Mouse (Mus musculus) layer of hippocampus, adult 9-11 months (tissue): ENCODE results near the gene Myt1.
"Not testable (repeated sequence)": the region's sequence is repeated elsewhere in the genome, so short reads cannot be mapped to it uniquely, and the experiment has no call there.

Source experiments
- DNase-seq: peaks from one replicate; pipeline ENCODE4 v3.0.0; 2022

Gene Myt1

GRCm38 (mm10) chr2:181781421-181781820, 18.3 kb downstream of the Myt1 start:
- DNase-seq, result no peak

DNA sequence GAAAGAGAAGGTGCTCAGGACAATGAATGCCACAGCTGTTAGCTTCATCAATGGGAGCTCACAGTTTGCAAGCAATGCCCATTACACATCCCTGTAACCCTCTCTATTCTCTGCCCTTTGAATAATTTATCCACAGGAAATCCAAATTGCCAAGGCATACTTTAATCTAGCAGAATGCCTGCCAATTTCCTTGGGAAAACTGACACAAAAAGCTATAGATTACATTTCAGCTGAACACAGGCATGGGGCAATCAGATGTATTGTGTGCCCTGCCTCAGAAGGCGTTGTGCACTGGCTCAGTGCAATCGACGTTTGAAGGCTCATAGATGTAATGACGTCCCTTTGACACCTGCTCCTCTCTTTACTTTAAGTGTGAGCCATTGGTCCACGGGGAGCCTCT, 24.7 kb downstream of the Myt1 start:
- DNase-seq, result no peak

- no peak for DNase-seq
Measured at GRCm38 (mm10) chr2:181789396-181789795, 26.3 kb downstream of the Myt1 start.

GRCm38 (mm10) chr2:181793186-181793585, 30.1 kb downstream of the Myt1 start:
- not testable (repeated sequence) for DNase-seq

DNA sequence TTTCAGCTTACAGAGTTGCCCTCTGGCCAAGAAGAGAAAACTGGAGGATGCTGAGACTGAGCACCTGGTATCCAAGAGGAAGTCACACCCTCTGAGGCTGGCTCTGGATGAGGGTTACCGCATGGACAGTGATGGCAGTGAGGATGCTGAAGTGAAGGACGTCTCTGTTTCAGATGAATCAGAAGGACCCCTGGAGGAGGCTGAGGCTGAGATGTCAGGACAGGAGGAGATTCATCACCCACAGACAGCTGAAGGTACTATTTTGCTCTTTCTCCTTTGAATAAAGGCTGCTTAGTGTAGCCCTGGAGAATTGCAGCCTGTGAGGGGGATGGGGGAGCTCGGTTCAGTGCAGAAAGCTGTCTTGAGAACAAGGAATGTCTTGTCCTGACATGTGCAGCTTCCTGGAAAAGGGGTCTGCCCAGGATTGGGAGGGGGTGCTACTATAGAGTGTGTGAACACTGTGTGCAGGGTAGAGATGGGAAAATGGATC, 32.6 kb downstream of the Myt1 start:
- DNase-seq, result peak; percentile 30

DNA sequence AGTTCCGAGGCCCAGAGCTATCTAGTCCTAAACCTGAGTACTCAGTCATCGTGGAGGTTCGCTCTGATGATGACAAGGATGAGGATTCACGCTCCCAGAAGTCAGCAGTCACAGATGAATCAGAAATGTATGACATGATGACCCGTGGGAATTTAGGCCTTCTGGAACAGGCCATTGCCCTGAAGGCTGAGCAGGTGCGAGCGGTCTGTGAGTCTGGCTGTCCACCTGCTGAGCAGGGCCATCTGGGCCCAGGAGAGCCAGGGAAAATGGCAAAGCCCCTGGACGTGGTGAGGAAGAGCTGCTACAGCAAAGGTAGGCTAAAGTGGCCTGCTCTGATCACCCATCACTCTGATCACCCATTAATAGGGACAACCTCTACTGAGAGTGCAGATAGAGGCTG, 34.5 kb downstream of the Myt1 start:
- no peak for DNase-seq

DNA sequence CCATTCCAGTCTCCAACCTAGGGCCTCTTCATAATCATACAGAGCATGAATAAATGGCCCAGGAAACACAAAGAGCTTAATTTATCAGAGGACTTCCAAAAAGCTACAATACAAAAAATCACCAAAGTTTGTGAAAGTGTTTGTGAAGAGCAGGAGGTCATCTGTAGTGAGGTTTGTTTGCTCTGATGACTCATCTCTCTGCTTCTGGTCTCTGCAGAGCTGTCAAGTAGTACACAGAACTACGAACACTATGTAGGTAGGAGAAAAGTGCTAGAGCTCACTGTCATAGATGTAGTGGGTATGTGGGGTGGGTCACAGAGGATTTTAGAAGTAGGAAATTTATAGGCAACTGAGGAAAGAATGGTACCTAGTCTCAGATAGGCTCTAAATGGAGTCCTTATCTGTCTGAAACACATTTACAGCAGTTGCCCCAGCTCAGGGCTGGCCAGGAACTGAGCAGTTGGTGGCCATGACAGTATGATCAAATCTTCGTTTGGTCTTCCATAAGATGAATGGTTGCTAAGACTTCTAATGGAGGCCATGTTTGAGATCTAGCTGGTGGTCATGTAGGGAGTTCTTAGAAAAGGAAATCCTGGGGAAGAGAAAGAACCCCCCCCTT, 66.0 kb downstream of the Myt1 start:
- DNase-seq, result no peak

DNA sequence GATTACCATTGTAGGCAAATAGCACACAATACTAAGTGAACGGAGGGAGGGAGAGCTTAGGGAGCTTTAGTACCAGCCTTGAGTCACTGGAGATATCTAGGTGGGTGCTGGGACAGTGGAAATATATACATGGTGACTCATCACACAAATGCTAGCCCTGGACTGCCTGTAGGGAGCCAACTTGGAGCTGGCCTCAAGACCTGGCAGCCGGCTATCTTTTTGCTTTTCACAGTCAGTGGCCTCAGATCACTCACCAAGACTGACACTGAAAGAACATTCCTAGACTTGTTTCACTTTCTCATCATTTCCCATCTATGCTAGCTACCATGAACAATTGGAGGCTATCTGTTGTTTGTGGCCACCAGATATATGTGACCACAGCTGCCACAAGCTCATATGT, 69.6 kb downstream of the Myt1 start:
- no peak for DNase-seq

DNA sequence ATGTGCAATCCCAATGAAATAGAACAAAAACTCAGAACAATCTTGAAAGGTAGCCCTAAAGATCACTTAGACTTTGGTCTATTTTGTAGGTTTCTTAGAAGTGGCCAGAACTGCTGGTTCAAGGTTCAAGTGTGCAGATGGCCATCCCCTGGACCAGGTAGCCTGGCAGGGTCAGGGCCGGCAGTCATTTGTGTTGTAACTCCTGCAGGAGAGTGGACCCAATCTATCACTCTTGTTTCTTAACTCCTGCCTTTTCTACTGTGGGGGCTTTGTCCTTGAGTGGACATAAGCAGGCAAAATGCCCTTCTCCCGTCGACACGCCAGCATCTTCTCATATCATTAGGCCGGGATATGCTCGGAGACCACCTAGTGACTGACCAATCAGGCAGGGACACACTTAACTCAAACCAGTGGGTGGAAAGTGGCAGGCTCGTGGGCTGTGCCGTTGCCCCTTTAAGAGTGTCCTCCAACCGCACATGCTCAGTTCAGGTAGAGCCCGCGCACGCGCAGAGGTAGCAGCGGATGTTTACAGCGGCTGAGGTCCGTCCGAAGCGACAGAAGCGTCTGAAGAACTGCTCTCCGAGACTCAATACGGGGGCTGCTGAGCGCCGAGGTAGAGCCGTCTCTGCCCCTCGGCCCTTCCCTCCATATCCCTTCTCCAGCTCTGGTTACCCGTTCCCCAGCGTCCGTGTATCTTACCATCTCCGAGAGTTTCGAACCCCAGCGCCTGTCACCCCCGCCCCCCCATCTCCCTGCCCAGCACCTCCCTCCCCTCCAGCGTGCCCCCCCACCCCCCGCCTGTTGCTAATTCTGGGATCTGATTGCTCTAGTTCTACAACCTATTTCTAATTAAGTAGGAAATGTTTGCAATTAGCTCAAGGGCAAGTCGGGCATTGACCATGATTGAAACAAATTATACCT, 74.5 kb downstream of the Myt1 start, which contains the start of gene Pcmtd2:
Pcmtd2 (plus strand) TSS at position 483 of the 921 bp plus-strand sequence.
- peak; percentile 94 for DNase-seq

- DNase-seq, result no peak
Measured at GRCm38 (mm10) chr2:181838293-181838680, 75.2 kb downstream of the Myt1 start.

DNA sequence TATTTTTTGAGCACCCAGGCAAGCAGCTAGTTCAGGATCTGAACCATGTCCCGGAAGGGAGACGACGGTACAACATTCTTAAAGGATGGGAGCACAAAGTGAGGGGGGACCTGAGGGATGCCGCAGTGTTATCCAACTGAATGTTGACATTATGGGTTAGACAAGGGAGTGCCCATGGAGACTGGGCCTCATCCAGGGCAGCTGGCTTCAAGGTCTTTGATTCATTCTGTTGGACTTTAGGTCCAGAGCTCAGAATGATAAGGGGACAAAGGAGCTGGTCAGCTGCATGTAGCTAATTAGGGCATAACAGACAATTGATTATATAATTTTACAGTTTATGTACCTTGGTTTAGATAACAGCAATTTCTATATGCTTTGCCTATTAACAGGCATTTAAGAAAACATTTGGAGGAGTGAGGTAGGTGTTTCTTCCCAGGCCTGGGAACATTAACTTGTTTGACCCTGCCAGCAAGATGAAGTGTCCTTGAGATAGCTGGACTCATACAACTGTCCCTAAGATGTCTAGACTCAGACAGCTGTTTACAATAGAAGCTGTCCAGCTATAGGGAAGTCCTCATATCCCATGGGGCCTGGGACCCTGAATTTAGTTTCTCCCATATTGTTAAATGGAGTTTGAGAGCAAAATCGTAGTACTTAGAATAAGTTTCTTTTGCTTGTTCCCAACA, 82.7 kb downstream of the Myt1 start:
- DNase-seq, result no peak

- DNase-seq, result peak; percentile 98
Measured at GRCm38 (mm10) chr2:181863791-181864535, 100.8 kb downstream of the Myt1 start, which contains the start of gene Polr3k. TSS of gene Polr3k (plus strand) at chr2:181864337.

DNA sequence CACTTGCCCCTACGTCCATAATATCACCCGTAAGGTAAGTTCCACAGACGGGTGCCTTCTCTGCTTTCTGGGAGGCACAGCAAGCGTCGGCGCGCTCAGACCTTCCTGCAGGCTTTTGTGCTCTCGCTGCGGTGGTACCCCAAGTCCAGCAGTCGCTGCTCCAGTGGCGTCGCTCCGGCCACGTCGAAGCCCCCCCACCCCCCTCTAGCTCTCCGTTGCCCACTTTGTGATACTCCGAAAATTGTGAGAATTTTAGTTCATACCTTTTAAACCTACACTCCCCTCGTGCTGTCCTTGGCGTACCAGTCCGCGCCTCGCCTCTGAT, 101.4 kb downstream of the Myt1 start:
- no peak for DNase-seq

- peak; percentile 70 for DNase-seq
Measured at GRCm38 (mm10) chr2:181866931-181867330, 103.8 kb downstream of the Myt1 start.

DNA sequence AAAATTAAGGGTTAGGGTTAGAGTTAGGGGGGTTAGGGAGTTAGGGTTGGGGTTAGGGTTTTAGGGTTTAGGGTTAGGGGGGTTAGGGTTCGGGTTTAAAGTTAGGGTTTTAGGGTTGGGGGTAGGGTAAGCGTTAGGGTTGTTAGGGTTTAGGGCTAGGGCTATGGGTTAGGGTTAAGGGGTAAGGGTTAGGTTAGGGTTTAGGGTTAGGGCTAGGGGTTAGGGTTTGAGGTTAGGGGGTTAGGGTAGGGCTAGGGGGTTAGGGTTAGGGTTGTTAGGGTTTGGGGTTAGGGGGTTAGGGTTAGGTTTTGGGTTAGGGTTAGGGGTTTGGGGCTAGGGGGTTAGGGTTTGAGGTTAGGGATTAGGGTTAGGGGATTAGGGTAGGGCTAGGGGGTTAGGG, 107.9 kb downstream of the Myt1 start:
- DNase-seq, result no peak
